Mouse (Mus musculus): ENCODE data around the gene Kif18b.

Gene Kif18b

DNA sequence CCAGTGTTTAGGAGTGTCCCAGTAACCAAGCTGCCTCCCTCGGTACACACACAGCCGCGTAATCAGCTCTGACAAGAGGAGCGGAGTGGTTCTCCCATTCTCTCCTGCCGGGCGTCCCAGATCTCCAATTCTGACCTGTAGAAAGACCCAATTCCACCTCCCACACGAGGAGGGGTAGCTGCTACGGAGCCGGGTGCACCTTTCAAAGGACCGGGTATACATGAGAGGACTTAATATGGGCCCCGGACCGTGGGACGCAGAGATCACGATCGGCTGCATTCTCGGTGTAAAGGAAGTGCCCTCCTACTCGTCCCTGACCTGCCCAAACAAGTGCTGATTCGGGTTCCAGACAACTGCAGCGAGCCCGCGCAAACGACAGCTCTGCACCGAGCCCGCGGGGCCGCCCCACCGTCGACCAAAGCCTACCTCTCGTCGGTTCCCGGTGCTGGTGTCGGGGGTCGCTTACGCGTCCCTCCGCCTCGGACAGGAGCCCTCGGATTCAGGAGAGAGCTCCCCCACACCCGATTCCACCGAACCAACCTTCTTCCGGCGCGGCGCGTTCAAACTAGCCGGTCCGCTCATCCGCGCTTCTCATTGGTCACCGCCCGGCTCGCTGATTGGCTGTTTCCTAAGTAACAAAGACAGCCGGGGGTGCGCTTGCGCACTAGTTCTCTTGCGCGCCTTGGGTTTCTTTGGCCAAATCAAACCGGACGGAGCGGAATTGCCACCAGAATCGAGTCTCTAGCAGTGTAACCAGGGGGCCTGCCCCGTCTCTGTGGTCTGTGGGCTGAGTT is at the start of gene Kif18b:
TSS of gene Kif18b (minus strand) at position 568 of the 794 bp plus-strand sequence.
- TF ChIP-seq GATA4 (IDR thresholded peaks at IDR 0.05; ENCODE audit: insufficient replicate concordance, low read length): no peak

DNA sequence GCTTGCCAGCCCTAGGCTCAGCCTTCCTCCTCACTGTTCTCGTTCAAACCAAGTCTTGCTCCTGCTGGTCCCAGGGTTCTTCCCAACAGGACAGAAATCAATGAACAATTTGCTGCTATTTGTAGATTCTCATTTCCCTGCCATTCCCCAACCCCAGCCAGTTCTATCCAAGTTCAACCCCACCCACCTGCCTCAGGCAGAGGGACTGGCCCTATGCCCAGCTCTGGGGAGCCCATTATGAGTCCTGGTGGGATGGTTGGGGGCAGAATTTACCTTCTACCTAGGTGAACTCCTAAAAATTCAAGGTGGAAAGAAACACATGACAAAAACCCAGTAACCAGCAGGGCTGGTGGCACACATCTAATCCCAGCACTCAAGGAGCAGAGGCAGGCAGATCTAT is 47.4 kb upstream of the Kif18b start:
- no peak for TF ChIP-seq GATA4 (IDR thresholded peaks at IDR 0.05; ENCODE audit: insufficient replicate concordance, low read length)

DNA sequence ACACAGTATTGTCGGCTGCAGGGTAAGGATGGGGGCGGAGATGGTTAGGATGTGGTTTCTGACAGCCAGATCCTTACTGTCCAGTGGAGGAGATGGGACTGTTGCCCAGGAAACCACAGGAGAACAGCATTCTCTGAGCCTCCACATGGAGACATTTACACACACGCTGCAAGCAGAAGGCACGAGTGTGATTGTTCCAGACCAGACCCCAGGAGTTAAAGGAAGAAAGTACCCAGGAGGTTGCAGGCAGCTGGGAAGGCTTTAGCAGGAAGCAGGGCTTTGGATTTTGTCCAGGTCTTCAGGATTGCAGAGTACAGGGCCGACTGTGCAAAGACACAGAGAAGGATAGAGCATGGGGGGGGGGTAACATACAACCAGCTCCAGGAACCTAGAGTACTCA is 46.7 kb upstream of the Kif18b start:
- TF ChIP-seq GATA4 (IDR thresholded peaks at IDR 0.05; ENCODE audit: insufficient replicate concordance, low read length): no peak

DNA sequence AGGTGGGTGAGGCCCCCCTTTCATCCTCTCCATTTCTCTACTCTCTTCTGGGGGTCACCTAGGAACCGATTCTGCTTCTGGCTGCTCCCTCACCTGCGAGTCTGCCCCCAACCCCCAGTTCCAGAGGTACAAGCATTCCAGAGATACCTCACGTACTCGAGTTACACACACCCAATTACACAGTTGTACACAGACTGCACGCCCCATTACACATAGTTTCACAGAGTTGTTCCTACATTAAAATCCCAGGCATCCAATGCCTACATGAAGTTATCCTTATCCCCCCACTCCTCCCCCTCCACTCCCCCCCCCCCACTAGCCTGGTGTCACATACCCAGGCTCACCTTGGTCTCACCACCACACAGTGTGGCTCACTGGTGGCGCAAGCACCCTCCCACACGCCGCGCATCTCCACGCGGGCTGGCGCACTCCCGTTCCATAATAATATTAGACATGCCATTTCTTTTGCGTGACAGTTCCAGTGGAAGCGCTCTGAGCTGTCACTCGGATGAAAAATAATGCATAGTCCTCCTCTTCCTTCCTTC is 39.7 kb upstream of the Kif18b start:
- no peak for TF ChIP-seq GATA4 (IDR thresholded peaks at IDR 0.05; ENCODE audit: insufficient replicate concordance, low read length)

DNA sequence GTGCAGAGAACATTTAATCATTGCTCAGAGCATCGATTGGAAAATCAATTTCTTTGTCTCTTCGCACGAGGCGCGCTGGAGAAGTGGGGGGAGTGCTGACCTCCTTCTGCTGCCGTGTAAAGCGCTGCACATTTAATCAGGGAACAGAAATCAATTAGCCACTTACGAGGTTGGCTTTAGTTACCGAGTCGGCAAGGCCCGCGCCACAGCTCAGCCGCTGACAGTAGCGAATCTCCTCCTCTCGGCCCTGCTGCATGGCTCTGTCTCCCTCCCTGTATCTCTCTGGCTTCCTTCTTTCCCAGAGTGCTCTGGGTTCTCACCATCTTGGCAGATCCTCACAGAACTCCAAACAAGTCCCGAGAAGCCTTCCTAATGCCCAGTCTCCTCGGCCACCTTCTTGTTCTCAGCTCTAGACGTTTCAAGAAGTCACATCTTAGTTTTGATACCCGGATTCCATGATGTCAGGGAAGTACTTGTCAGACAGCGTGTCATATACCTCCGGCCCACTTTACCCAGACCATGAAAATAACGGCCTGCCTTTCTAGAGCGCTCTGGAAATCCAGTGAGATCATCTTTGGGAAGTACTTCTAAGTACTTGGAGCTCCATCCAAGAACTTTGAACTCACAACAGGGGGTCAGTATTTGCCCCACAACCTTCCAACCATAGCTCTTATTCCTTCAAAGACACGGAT is 39.1 kb upstream of the Kif18b start:
- TF ChIP-seq GATA4 (IDR thresholded peaks at IDR 0.05; ENCODE audit: insufficient replicate concordance, low read length): no peak

DNA sequence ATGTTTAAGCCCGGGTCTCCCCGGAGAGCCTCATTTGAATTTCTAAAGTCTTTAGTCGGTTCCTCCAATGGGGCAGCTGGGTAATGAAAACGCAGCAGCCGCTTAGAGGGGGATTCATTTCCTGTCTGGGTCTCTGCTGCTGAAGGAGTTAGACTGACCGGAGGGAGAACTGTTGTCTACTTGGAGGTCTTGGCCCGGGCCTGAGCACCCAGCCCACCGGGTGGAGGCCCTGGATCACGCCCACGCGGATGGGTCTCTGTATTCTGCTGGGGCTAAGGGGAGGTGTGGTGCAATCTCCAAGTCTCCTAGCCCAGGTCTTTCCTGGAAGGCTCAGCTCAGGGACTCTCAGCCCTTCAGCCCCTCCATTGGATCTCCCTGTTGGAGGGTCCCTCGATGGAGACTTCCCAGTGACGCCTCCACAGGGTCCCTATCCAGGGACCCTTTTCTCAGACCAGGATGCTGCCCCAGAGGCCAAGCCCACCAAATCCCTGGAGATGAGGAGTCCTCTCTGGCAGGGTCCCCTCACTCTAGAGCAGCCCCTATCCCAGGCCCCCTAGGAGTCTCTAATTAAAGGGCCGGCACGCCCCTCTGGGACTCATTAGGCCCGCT is 38.4 kb upstream of the Kif18b start:
- TF ChIP-seq GATA4 (IDR thresholded peaks at IDR 0.05; ENCODE audit: insufficient replicate concordance, low read length): no peak

DNA sequence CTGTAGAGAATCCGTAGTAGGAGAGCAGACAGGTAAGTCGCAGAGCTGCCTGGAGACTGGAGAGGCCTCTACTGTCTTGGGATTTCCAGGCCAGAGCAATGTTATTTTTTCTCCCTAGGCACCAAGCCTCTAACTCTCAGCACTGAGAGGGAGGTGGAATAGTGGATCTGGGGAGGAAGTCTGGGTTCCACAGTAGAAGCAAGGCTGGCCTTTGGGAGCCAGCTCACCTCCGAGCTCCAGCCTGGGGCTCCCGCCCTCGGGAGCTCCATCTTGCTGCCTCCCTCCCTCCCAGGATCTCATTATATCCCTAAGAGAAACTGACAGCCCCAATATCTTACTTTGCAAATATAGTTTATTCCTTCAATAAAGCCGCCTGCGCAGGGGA is 37.9 kb upstream of the Kif18b start:
- TF ChIP-seq GATA4 (IDR thresholded peaks at IDR 0.05; ENCODE audit: insufficient replicate concordance, low read length): no peak

DNA sequence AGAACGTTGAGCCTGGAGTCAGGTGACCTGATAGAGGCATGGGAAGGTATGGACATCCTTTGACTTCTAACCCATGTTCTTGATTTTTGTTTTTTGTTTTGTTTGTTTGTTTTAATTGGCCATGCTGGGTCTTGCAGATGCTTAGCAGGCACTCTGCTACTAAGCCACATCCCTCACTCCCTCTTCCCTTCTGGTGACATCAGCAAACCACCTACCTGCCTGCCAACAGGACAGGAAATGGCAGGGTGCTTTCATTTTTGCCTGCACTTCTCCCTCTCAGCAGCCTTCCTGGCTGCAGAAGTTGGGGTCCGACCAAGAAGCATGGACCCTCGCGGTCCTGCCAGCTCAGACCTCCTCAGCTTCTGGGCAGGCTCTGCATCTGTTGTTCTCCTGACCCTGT is 36.2 kb upstream of the Kif18b start:
- no peak for TF ChIP-seq GATA4 (IDR thresholded peaks at IDR 0.05; ENCODE audit: insufficient replicate concordance, low read length)

DNA sequence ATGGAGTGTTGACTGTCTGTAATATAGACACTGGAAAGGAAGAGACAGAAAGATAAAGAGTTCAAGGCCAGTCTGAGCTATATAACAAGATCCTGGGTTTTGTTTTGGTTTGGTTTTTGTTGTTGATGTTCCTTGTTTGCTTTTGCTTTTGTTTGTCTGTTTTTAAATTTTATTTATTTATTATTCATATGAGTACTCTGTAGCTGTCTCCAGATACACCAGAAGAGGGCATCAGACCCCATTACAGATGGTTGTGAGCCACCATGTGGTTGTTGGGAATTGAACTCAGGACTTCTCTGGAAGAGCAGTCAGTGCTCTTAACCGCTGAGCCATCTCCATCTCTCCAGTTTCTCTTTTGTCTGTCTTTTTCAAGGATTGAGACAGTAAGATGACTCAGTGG is 33.9 kb upstream of the Kif18b start:
- TF ChIP-seq GATA4 (IDR thresholded peaks at IDR 0.05; ENCODE audit: insufficient replicate concordance, low read length): no peak

DNA sequence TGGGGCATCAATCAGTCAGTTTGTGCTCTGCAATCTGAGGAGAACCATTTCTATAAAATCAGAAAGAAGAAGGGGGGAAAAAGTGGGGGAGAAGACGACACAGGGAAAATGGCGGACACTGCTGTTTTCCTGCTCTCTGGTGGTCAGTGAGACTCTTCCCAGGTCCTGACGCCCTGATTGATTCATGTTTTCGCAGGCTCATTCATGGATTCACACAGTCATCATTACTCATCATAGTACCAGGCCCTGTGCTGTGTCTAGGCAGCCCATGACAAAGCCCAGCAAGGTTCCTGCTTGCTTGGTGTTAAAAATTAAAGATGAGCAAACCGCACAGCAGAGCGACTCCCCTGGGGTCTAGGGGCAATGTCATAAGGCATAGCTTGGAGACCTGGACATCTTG is 33.5 kb upstream of the Kif18b start:
- TF ChIP-seq GATA4 (IDR thresholded peaks at IDR 0.05; ENCODE audit: insufficient replicate concordance, low read length): no peak

DNA sequence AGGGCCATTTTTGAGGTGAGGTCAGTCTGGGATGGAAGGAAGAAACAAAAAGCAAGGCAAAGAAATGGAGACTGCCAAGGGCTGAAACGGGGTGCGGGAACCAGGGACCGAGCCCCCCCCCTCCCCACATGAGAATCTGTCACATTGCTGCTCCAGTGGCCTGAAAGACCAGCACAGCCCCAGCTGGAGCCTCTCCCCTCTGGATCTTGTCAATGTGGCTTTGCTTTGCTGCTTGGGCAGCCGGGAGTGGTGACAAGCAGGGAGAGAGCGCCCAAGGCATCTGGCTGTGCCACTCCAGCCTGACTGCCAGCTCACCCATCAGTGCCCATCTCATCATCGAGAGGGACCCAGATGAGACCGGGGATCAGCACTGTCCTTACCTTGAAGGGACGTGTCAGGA is 32.8 kb upstream of the Kif18b start:
- no peak for TF ChIP-seq GATA4 (IDR thresholded peaks at IDR 0.05; ENCODE audit: insufficient replicate concordance, low read length)

DNA sequence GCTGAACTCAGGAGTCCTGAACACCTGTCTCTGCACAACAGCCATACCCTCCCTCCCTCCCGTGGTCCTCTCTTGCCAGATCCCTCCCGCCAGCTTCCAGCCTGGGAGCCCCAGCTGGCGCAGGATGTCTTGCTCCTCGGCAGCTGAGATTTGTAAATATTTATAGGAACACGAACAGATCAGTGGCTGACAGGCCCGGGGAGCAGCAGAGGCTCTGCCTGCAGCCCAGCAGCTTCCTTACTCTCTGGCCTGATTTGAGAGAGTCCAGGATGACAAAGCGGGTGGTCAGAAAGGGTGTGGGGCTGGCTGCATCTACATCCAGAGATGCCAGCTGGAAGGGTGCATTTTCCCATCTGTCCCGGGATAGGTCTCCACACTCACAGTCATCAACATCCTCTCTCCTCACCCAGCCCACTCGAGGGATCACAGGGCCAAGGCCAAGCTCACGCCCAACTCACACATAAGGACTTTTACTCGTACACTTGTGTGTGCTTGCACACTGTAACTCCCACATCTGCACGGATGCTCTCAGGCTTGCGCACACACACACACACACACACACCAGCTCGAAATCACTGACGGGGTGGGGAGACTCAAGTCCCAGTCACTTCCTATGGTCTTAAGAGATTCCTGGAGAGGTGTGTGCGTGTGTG is 32.2 kb upstream of the Kif18b start:
- TF ChIP-seq GATA4 (IDR thresholded peaks at IDR 0.05; ENCODE audit: insufficient replicate concordance, low read length): no peak

DNA sequence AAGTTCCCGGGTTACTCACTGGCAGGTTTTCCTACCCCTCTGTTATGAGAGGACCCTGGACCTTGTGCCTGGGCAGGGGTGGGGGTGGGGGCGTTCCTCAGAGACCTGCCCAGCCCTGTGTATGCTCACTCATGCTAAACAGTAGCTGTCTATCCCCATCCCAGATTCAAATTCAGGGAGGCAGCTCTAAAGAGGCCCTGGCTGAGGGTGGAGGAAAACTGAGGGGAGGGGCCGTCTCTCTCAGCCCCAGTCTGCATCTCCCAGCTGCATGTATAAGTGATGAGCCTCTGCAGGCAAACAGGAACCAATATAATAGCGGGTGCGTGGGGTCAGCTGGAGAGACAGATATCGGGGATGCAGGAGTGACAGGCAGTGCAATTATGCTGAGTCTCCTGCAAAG is 28.0 kb upstream of the Kif18b start:
- no peak for TF ChIP-seq GATA4 (IDR thresholded peaks at IDR 0.05; ENCODE audit: insufficient replicate concordance, low read length)

DNA sequence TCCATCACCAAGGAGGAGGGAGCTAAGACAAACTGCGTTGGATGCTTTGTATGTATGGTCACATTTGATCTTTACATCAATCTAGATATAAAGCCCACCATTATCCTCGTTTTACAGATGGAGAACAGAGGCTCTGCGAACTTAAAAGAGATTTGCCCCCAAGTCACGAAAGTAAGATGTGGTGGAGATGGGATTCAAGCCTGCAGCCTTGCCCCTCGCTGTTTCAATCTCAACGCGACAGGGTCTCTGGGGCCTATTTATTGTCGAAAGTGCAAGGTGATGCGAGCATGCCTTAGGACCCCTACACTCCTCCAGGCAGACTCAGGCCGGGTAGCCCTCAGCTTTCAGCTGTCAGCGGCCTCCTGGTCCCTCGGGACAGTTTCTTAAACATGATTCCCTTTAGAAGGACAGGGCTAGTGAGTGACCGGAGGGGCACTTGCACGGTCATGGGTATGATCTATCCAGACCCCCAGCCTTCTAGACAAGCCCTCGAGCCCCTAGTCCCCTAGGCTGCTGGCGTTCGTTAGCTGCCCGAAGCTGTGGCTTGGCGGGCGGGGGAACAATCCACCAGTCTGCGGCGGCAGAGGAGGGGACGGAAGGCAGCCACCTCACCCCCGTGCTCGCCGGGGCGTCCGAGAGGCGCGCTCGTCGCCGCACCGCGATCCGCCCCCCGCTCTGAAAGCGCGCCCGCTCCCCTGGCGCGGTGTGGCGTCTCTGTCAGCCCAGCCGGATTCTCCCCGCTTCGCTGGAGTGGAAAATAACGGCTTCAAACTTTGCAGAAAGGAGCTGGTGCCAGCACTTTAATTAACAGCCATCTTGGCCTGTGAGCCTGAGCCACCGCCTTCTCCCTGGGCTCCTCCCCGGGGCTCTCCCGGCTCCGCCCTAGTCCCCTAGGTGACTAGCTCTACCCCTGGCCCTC is 23.4 kb upstream of the Kif18b start:
- no peak for TF ChIP-seq GATA4 (IDR thresholded peaks at IDR 0.05; ENCODE audit: insufficient replicate concordance, low read length)

DNA sequence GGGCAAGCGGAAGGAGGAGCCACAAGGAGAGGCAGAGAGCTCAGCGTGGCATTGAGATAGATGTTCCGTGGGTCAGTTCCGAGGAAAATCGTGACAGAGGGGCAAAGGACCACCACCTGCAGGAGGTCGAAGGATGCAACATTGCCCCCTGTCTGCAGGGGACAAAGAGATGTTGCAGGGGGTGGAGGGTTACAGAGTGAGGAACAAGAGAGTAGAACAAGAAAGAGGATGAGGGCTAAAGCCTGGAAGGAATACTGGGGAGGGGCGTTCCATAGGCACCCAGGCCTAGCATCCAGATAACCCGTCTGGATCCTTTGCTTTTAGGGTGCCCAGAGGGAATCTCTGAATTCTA is 22.0 kb upstream of the Kif18b start:
- TF ChIP-seq GATA4 (IDR thresholded peaks at IDR 0.05; ENCODE audit: insufficient replicate concordance, low read length): no peak

Measured in liver, adult (tissue).